Mouse (Mus musculus): ENCODE data around the gene Col27a1. TPM values are rescaled to one million over a fixed set of nuclear protein-coding genes. Genes with fewer than 3 reads are reported as not detected.

Col27a1 gene
- polyA plus RNA-seq (2015; fragmentation: Nextera tagmentation; extraction: Ambion mirVana): 5.0 and 7.2 TPM in 2 replicates

DNA sequence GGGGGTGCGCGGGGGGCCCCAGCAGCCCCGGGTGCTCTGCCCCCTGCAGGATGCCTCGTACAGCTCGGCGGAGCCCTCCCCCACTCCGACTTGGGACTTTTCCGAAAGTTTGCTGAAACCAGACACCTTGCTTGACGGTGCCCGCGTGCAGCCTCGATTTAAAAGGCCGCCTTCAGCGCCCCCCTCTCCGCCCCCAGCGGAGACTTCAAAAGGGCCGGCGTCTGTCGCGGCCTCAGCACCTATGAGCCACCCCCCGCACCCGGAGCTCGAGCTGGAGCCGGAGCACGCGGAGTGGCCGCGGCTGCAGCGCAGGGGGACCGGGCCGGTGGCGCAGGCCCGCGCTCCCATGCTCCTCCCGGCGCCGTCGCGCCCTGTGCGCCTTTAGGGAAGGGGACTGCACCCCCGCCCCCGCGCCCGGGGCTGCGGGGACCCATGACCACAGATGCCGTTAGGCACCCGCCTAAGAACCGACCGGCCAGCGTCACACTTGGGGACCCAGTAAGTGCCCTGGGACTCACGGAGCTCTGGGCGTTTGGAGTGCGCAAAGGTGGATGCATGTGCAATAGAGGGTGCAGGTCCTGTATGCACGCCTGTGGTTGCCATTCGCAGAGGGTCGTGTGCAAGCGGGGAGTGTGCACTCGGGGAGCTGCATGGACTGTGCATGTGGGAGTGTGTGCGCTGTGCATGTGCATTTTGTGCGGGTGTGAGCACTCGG is at the start of gene Col27a1:
TSS of gene Col27a1 (plus strand) at position 98 of the 715 bp plus-strand sequence.
- Histone ChIP-seq H3K9ac (ENCODE audit: low read depth, low read length) (peak within 1 kb of the TSS; percentile 42; the same call in 1 of the 2 replicates), H3K27ac (ENCODE audit: low read depth, low read length) (no peak within 1 kb of the TSS), H3K36me3 (ENCODE audit: control insufficient read depth, insufficient read depth) (no peaks in the 10 kb centered on the region), H3K4me1 (replicated peaks; ENCODE audit: control insufficient read depth, insufficient read depth, low read length) (0 out of 2 replicates have a peak, but pooled peaks cover 8% of the 10 kb centered on the region), H3K4me3 (ENCODE audit: low read depth, low read length) (peak within 1 kb of the TSS; percentile 70), H3K9me3 (ENCODE audit: control insufficient read depth) (no peaks in the 10 kb centered on the region), H3K27me3 (replicated peaks; ENCODE audit: control insufficient read depth, insufficient read depth, low read length) (peaks cover 14% of the 10 kb centered on the region), H3K4me2 (replicated peaks; ENCODE audit: low read depth) (peak within 1 kb of the TSS; percentile 92)
- ATAC-seq: peak; percentile 19
- TF ChIP-seq CTCF (IDR thresholded peaks at IDR 0.05; ENCODE audit: low read depth): peak; percentile 47
- 0% methylated on average over 45 of the region's 61 CpGs for WGBS

DNA sequence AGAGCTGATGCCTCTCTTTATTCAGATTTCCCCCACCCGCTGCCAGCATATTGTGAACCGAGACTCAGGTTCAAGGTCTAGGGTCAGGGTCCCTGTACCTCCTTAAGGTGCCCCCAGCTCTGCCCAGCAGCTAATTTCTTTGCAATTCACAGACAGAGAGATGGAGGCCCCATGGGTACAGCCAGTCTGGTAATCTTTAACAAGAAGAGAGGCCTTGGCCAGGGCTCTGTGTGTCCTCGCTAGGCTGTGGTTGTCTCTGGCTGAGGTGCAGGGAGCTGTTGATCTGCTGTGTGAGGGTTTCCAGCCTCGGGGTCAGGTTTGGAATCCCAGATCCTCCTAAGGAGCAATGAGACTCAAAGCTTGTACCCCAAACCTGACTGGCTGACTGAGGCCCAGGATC is 48.2 kb upstream of the Col27a1 start:
- Histone ChIP-seq H3K36me3 (ENCODE audit: control insufficient read depth, insufficient read depth) (peaks cover 9% of the 10 kb centered on the region; the same call in 1 of the 2 replicates), H3K27ac (ENCODE audit: low read depth, low read length) (peak overlapping the region; percentile 84), H3K27me3 (replicated peaks; ENCODE audit: control insufficient read depth, insufficient read depth, low read length) (no peaks in the 10 kb centered on the region), H3K4me1 (replicated peaks; ENCODE audit: control insufficient read depth, insufficient read depth, low read length) (peaks cover 9% of the 10 kb centered on the region; the same call in 1 of the 2 replicates), H3K4me3 (ENCODE audit: low read depth, low read length) (no peak overlapping the region), H3K4me2 (replicated peaks; ENCODE audit: low read depth) (peak overlapping the region; percentile 3; the same call in 1 of the 2 replicates), H3K9me3 (ENCODE audit: control insufficient read depth) (no peaks in the 10 kb centered on the region), H3K9ac (ENCODE audit: low read depth, low read length) (no peak overlapping the region)
- WGBS: 52% methylated on average over 4 of the region's 4 CpGs
- peak; percentile 39; the same call in 1 of the 2 replicates for ATAC-seq
- TF ChIP-seq CTCF (IDR thresholded peaks at IDR 0.05; ENCODE audit: low read depth): no peak

GRCm38 (mm10) chr4:63166323-63166722 is 47.5 kb upstream of the Col27a1 start:
- Histone ChIP-seq H3K9ac (ENCODE audit: low read depth, low read length) (no peak overlapping the region), H3K4me1 (replicated peaks; ENCODE audit: control insufficient read depth, insufficient read depth, low read length) (peaks cover 9% of the 10 kb centered on the region; the same call in 1 of the 2 replicates), H3K27ac (ENCODE audit: low read depth, low read length) (peak overlapping the region; percentile 84), H3K36me3 (ENCODE audit: control insufficient read depth, insufficient read depth) (peaks cover 9% of the 10 kb centered on the region; the same call in 1 of the 2 replicates), H3K27me3 (replicated peaks; ENCODE audit: control insufficient read depth, insufficient read depth, low read length) (no peaks in the 10 kb centered on the region), H3K9me3 (ENCODE audit: control insufficient read depth) (no peaks in the 10 kb centered on the region), H3K4me3 (ENCODE audit: low read depth, low read length) (no peak overlapping the region), H3K4me2 (replicated peaks; ENCODE audit: low read depth) (0 out of 2 replicates have a peak overlapping the region, but pooled peaks have one; percentile 3)
- TF ChIP-seq CTCF (IDR thresholded peaks at IDR 0.05; ENCODE audit: low read depth): no peak
- ATAC-seq: peak; percentile 87
- 53% methylated on average over 5 of the region's 5 CpGs for WGBS

- Histone ChIP-seq H3K27ac (ENCODE audit: low read depth, low read length) (no peak overlapping the region), H3K27me3 (replicated peaks; ENCODE audit: control insufficient read depth, insufficient read depth, low read length) (no peaks in the 10 kb centered on the region), H3K4me3 (ENCODE audit: low read depth, low read length) (peak overlapping the region; percentile 46), H3K4me2 (replicated peaks; ENCODE audit: low read depth) (peak overlapping the region; percentile 67), H3K9ac (ENCODE audit: low read depth, low read length) (no peak overlapping the region), H3K36me3 (ENCODE audit: control insufficient read depth, insufficient read depth) (peaks cover 9% of the 10 kb centered on the region; the same call in 1 of the 2 replicates), H3K4me1 (replicated peaks; ENCODE audit: control insufficient read depth, insufficient read depth, low read length) (peaks cover 9% of the 10 kb centered on the region), H3K9me3 (ENCODE audit: control insufficient read depth) (no peaks in the 10 kb centered on the region)
- WGBS: 45% methylated on average over 4 of the region's 4 CpGs
- no peak for ATAC-seq
- no peak for TF ChIP-seq CTCF (IDR thresholded peaks at IDR 0.05; ENCODE audit: low read depth)
These were observed 43.7 kb upstream of the Col27a1 start for GRCm38 (mm10) chr4:63170061-63170460.

DNA sequence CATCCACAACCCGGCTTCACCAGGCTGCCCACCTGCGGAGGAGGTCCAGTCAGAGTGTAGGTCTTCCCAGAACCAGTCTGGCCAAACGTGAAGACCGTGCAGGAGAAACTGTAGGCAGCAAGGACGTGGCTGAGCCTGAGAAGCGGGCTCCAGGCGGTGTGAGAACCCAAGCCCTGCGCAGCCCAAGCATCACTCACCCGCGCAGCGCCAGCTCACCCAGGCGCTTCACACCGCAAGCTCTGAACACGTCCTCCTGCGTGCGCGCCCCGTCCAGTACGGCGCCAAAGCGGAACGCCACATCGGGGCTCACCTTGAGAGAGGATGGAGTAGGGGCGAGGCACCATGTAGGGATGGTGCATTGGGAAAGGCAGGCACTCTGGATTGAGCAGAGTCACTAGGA is 42.7 kb upstream of the Col27a1 start:
- H3K36me3 ChIP-seq (ENCODE audit: control insufficient read depth, insufficient read depth): peaks cover 9% of the 10 kb centered on the region; the same call in 1 of the 2 replicates
- ATAC-seq: no peak
- no peaks in the 10 kb centered on the region for H3K27me3 ChIP-seq (replicated peaks; ENCODE audit: control insufficient read depth, insufficient read depth, low read length)
- peaks cover 6% of the 10 kb centered on the region for H3K4me1 ChIP-seq (replicated peaks; ENCODE audit: control insufficient read depth, insufficient read depth, low read length)
- no peak for TF ChIP-seq CTCF (IDR thresholded peaks at IDR 0.05; ENCODE audit: low read depth)
- no peaks in the 10 kb centered on the region for H3K9me3 ChIP-seq (ENCODE audit: control insufficient read depth)
- H3K4me3 ChIP-seq (ENCODE audit: low read depth, low read length): peak overlapping the region; percentile 46
- H3K9ac ChIP-seq (ENCODE audit: low read depth, low read length): peak overlapping the region; percentile 37
- H3K27ac ChIP-seq (ENCODE audit: low read depth, low read length): no peak overlapping the region
- peak overlapping the region; percentile 67 for H3K4me2 ChIP-seq (replicated peaks; ENCODE audit: low read depth)
- 26% methylated on average over 24 of the region's 24 CpGs for WGBS

- Histone ChIP-seq H3K4me1 (replicated peaks; ENCODE audit: control insufficient read depth, insufficient read depth, low read length) (peaks cover 4% of the 10 kb centered on the region; the same call in 1 of the 2 replicates), H3K36me3 (ENCODE audit: control insufficient read depth, insufficient read depth) (peaks cover 9% of the 10 kb centered on the region; the same call in 1 of the 2 replicates), H3K4me2 (replicated peaks; ENCODE audit: low read depth) (peak within 1 kb of the TSS; percentile 67), H3K9ac (ENCODE audit: low read depth, low read length) (peak within 1 kb of the TSS; percentile 37), H3K27me3 (replicated peaks; ENCODE audit: control insufficient read depth, insufficient read depth, low read length) (no peaks in the 10 kb centered on the region), H3K9me3 (ENCODE audit: control insufficient read depth) (no peaks in the 10 kb centered on the region), H3K4me3 (ENCODE audit: low read depth, low read length) (peak within 1 kb of the TSS; percentile 46), H3K27ac (ENCODE audit: low read depth, low read length) (peak within 1 kb of the TSS; percentile 54)
- TF ChIP-seq CTCF (IDR thresholded peaks at IDR 0.05; ENCODE audit: low read depth): no peak
- ATAC-seq: peak; percentile 91
- WGBS: 26% methylated on average over 4 of the region's 4 CpGs
These were observed 41.7 kb upstream of the Col27a1 start, which contains the start of gene Kif12 for GRCm38 (mm10) chr4:63171969-63172685. Kif12 (minus strand) TSS chr4:63172131.
